Mouse (Mus musculus) CH12.LX (cell line): ENCODE results near the gene Gpr107. TPM values are rescaled to one million over a fixed set of nuclear protein-coding genes. Genes with fewer than 3 reads are reported as not detected.

Source experiments
- DNase-seq: peaks from one replicate; pipeline ENCODE4 v3.0.0-alpha.2; 2013; ENCODE audit errors: extremely low read depth
- H3K27ac ChIP-seq: 2 replicates; pipeline ENCODE4 v1.5.1; 2012; ENCODE audit warnings: low read depth, mild to moderate bottlenecking, control low read depth, moderate library complexity; ENCODE audit not compliant: insufficient read depth
- H3K27me3 ChIP-seq: replicated peaks from 2 replicates; pipeline ENCODE3; 2012; ENCODE audit warnings: inconsistent platforms
- H3K36me3 ChIP-seq, 2 experiments: replicated peaks in 1 of 2; 2 replicates each; pipeline versions ENCODE3 to v1.6.1; 2012; ENCODE audit warnings: inconsistent platforms in 1 of 2, low read length in 1 of 2, mild to moderate bottlenecking in 1 of 2, mixed read lengths in 1 of 2, moderate library complexity in 1 of 2; ENCODE audit not compliant: control insufficient read depth in 1 of 2, insufficient read depth in 1 of 2
- H3K4me1 ChIP-seq, 2 experiments: 2 replicates each; pipeline ENCODE4 v1.6.1; 2012; ENCODE audit warnings: inconsistent platforms in 1 of 2, moderate library complexity in 1 of 2; ENCODE audit not compliant: insufficient read depth in 2 of 2, control insufficient read depth in 1 of 2
- H3K4me2 ChIP-seq: 2 replicates; pipeline ENCODE4 v1.6.1; 2012; ENCODE audit warnings: low read depth, mild to moderate bottlenecking, control low read depth; ENCODE audit not compliant: poor library complexity, insufficient read depth, severe bottlenecking
- H3K4me3 ChIP-seq, 3 experiments: fragments of 150-350 bp in 1 of 3; sonication (generic) in 1 of 3; replicated peaks in 1 of 3; 2 replicates each; pipeline versions ENCODE3 to v1.5.1; 2011 to 2012; ENCODE audit warnings: low read depth in 2 of 3, low read length in 2 of 3, mild to moderate bottlenecking in 2 of 3, moderate library complexity in 2 of 3, control low read depth in 1 of 3, improper control_type of control experiment in 1 of 3, inconsistent platforms in 1 of 3, mixed read lengths in 1 of 3; ENCODE audit not compliant: poor library complexity in 1 of 3
- H3K79me2 ChIP-seq: replicated peaks from 2 replicates; pipeline ENCODE4 v1.6.1; 2012; ENCODE audit warnings: mild to moderate bottlenecking, moderate library complexity; ENCODE audit not compliant: control insufficient read depth, poor library complexity, insufficient read depth, severe bottlenecking; ENCODE audit errors: extremely low read depth
- H3K9ac ChIP-seq: 2 replicates; pipeline ENCODE4 v1.6.1; 2012; ENCODE audit warnings: low read depth, mild to moderate bottlenecking, control low read depth, moderate library complexity; ENCODE audit not compliant: insufficient read depth
- H3K9me3 ChIP-seq: replicated peaks from 2 replicates; pipeline ENCODE3; 2012; ENCODE audit warnings: low read length, inconsistent platforms, mixed read lengths
- BHLHE40 ChIP-seq: IDR thresholded peaks from 2 replicates; pipeline ENCODE4 v1.6.1; 2011; ENCODE audit warnings: mild to moderate bottlenecking, low read depth, low read length, improper control_type of control experiment
- CHD1 ChIP-seq: IDR thresholded peaks from 2 replicates; pipeline ENCODE4 v1.6.1; 2012; ENCODE audit warnings: low read depth, low read length, improper control_type of control experiment, inconsistent platforms
- CHD2 ChIP-seq: IDR thresholded peaks from 2 replicates; pipeline ENCODE4 v1.6.1; 2011; ENCODE audit warnings: low read length, improper control_type of control experiment
- CTCF ChIP-seq, 2 experiments: IDR thresholded peaks in 1 of 2; conservative IDR thresholded peaks in 1 of 2; 2 replicates each; pipeline ENCODE4 v1.5.1; 2011 to 2012; ENCODE audit warnings: low read depth in 2 of 2, low read length in 2 of 2, improper control_type of control experiment in 1 of 2, inconsistent platforms in 1 of 2, mild to moderate bottlenecking in 1 of 2, moderate library complexity in 1 of 2
- E2F4 ChIP-seq: IDR thresholded peaks from 2 replicates; pipeline ENCODE4 v1.6.1; 2011; ENCODE audit warnings: low read depth, low read length, improper control_type of control experiment; ENCODE audit not compliant: insufficient replicate concordance
- GABPA ChIP-seq: IDR thresholded peaks from 2 replicates; pipeline ENCODE4 v1.6.1; 2012; ENCODE audit warnings: low read depth, low read length, improper control_type of control experiment, inconsistent platforms; ENCODE audit not compliant: insufficient replicate concordance
- HCFC1 ChIP-seq: IDR thresholded peaks from 2 replicates; pipeline ENCODE4 v1.6.1; 2012; ENCODE audit warnings: low read depth, mild to moderate bottlenecking, inconsistent platforms, low read length, improper control_type of control experiment
- IRF4 ChIP-seq: IDR thresholded peaks from 2 replicates; pipeline ENCODE4 v1.6.1; 2014; ENCODE audit warnings: low read depth, mild to moderate bottlenecking, inconsistent platforms, low read length, improper control_type of control experiment
- JUN ChIP-seq: IDR thresholded peaks from 2 replicates; pipeline ENCODE4 v1.6.1; 2011; ENCODE audit warnings: low read depth, mild to moderate bottlenecking, low read length, improper control_type of control experiment, moderate library complexity; ENCODE audit not compliant: insufficient read depth
- JUND ChIP-seq: conservative IDR thresholded peaks from 2 replicates; pipeline ENCODE4 v1.6.1; 2011; ENCODE audit warnings: low read depth, low read length, improper control_type of control experiment
- KAT2A ChIP-seq: IDR thresholded peaks from 2 replicates; pipeline ENCODE4 v1.6.1; 2012; ENCODE audit warnings: low read length, improper control_type of control experiment, inconsistent platforms; ENCODE audit not compliant: insufficient replicate concordance
- MAFK ChIP-seq: IDR thresholded peaks from 2 replicates; pipeline ENCODE4 v1.6.1; 2011; ENCODE audit warnings: low read length, improper control_type of control experiment; ENCODE audit not compliant: insufficient replicate concordance
- MAZ ChIP-seq: IDR thresholded peaks from 2 replicates; pipeline ENCODE4 v1.6.1; 2012; ENCODE audit warnings: low read depth, mild to moderate bottlenecking, inconsistent platforms, low read length, improper control_type of control experiment, moderate library complexity
- MEF2A ChIP-seq: IDR thresholded peaks from 2 replicates; pipeline ENCODE4 v1.6.1; 2014; ENCODE audit warnings: low read depth, mild to moderate bottlenecking, inconsistent platforms, low read length, improper control_type of control experiment, borderline replicate concordance
- MXI1 ChIP-seq: IDR thresholded peaks from 2 replicates; pipeline ENCODE4 v1.6.1; 2011; ENCODE audit warnings: mild to moderate bottlenecking, low read depth, low read length, improper control_type of control experiment
- MYC ChIP-seq: IDR thresholded peaks from 2 replicates; pipeline ENCODE4 v1.6.1; 2011; ENCODE audit warnings: low read depth, mild to moderate bottlenecking, improper control_type of control experiment, low read length
- POLR2A ChIP-seq: IDR thresholded peaks from 2 replicates; pipeline ENCODE4 v1.6.1; 2011; ENCODE audit warnings: low read depth, mild to moderate bottlenecking, improper control_type of control experiment, low read length
- POLR2AphosphoS2 ChIP-seq: IDR thresholded peaks from 2 replicates; pipeline ENCODE4 v1.6.1; 2011; ENCODE audit warnings: low read depth, low read length, improper control_type of control experiment
- RAD21 ChIP-seq: IDR thresholded peaks from 2 replicates; pipeline ENCODE4 v1.6.1; 2011; ENCODE audit warnings: low read depth, mild to moderate bottlenecking, low read length, improper control_type of control experiment, moderate library complexity
- RCOR1 ChIP-seq: conservative IDR thresholded peaks from 2 replicates; pipeline ENCODE4 v1.6.1; 2012; ENCODE audit warnings: low read depth, mild to moderate bottlenecking, inconsistent platforms, low read length, improper control_type of control experiment
- SIN3A ChIP-seq: IDR thresholded peaks from 2 replicates; pipeline ENCODE4 v1.6.1; 2012; ENCODE audit warnings: low read length, improper control_type of control experiment, inconsistent platforms
- SMC3 ChIP-seq: IDR thresholded peaks from 2 replicates; pipeline ENCODE4 v1.6.1; 2011; ENCODE audit warnings: low read depth, low read length, improper control_type of control experiment
- TCF12 ChIP-seq: IDR thresholded peaks from 2 replicates; pipeline ENCODE4 v1.6.1; 2014; ENCODE audit warnings: low read depth, mild to moderate bottlenecking, inconsistent platforms, low read length, improper control_type of control experiment
- UBTF ChIP-seq: IDR thresholded peaks from 2 replicates; pipeline ENCODE4 v1.6.1; 2012; ENCODE audit warnings: low read depth, mild to moderate bottlenecking, inconsistent platforms, low read length, improper control_type of control experiment, moderate library complexity
- USF2 ChIP-seq: conservative IDR thresholded peaks from 2 replicates; pipeline ENCODE4 v1.6.1; 2011; ENCODE audit warnings: low read depth, low read length, improper control_type of control experiment
- ZC3H11A ChIP-seq: IDR thresholded peaks from 2 replicates; pipeline ENCODE4 v1.6.1; 2012; ENCODE audit warnings: low read depth, mild to moderate bottlenecking, inconsistent platforms, low read length, improper control_type of control experiment
- ZKSCAN1 ChIP-seq: IDR thresholded peaks from 2 replicates; pipeline ENCODE4 v1.6.1; 2012; ENCODE audit warnings: low read depth, inconsistent platforms, low read length, improper control_type of control experiment, borderline replicate concordance
- dilution Hi-C: fragments of 300-500 bp; cut with MboI; formaldehyde crosslinking; loops from 2 replicates; pipeline ENCODE4 v1.14.3; 2020; ENCODE audit warnings: low sequenced_read_pairs; ENCODE audit not compliant: extremely low pct_unique_long_range_greater_than_20kb, extremely low pct_ligation_motif_present
- in situ Hi-C: fragments of 300-500 bp; cut with MboI; formaldehyde crosslinking; loops from 3 replicates; pipeline ENCODE4 v1.14.3; 2019; ENCODE audit warnings: low sequenced_read_pairs, low pct_ligation_motif_present, low pct_unique_long_range_greater_than_20kb, mixed read lengths
- polyA plus RNA-seq: library from polyadenylated mRNA; unstranded; fragments of >175 nt; gene quantifications from 2 replicates; pipeline ENCODE4 v1.2.1, GENCODE M21; 2012; ENCODE audit warnings: low read depth; ENCODE audit not compliant: insufficient read length
- total RNA-seq, 2 experiments: library from RNA; depleted of rRNA; stranded (reverse); fragments of 300-350 nt in 1 of 2; fragments of >200 nt in 1 of 2; gene quantifications; 2 replicates each; pipeline ENCODE4 v1.2.3; 2012 to 2014

Gene Gpr107
- total and polyA plus RNA-seq, 3 experiments, result 19.6 to 27.8 (median 24.6) TPM

GRCm38 (mm10) chr2:31172536-31172935, 20.4 kb downstream of the Gpr107 start:
- H3K79me2 ChIP-seq, result no peaks in the 10 kb centered on the region
- H3K9me3 ChIP-seq, result no peaks in the 10 kb centered on the region
- TF ChIP-seq KAT2A, result no peak
- no peak for TF ChIP-seq JUND
- no peak for TF ChIP-seq IRF4
- TF ChIP-seq CHD2, result no peak
- TF ChIP-seq MAFK, result no peak
- no peak for TF ChIP-seq RCOR1
- no peak for TF ChIP-seq ZC3H11A
- TF ChIP-seq E2F4, result no peak
- peak in 1 of 2 experiments; percentile 64; a peak in 2 of 4 replicates for TF ChIP-seq CTCF (conservative IDR thresholded peaks at IDR 0.05 in 1 of 2, IDR thresholded peaks at IDR 0.05 in 1 of 2; ENCODE audit: low read depth in 2 of 2, low read length in 2 of 2)
- TF ChIP-seq HCFC1, result no peak
- TF ChIP-seq MYC, result peak; percentile 68; the same call in 1 of the 2 replicates
- TF ChIP-seq MAZ, result no peak
- TF ChIP-seq SMC3, result peak; percentile 38; the same call in 1 of the 2 replicates
- no peak for TF ChIP-seq MEF2A
- no peak for TF ChIP-seq POLR2A
- no peak for TF ChIP-seq MXI1
- no peak for TF ChIP-seq ZKSCAN1
- TF ChIP-seq UBTF, result no peak
- TF ChIP-seq JUN, result no peak
- no peak for TF ChIP-seq CHD1
- TF ChIP-seq RAD21, result peak; percentile 6
- no peak for TF ChIP-seq GABPA
- TF ChIP-seq USF2, result no peak
- TF ChIP-seq POLR2AphosphoS2, result no peak
- no peak for TF ChIP-seq BHLHE40
- TF ChIP-seq TCF12, result no peak
- no peak for TF ChIP-seq SIN3A
- no peaks in the 10 kb centered on the region for H3K27me3 ChIP-seq
- H3K4me2 ChIP-seq, result no peak overlapping the region
- H3K4me3 ChIP-seq, result no peak overlapping the region
- DNase-seq, result no peak
- peaks cover 83 to 93% of the 10 kb centered on the region in 2 experiments for H3K36me3 ChIP-seq
- no peak overlapping the region for H3K9ac ChIP-seq
- in situ Hi-C loops (no loop called here), dilution Hi-C loops (no loop called here)
- no peak overlapping the region for H3K27ac ChIP-seq
- H3K4me1 ChIP-seq, result peaks cover 0 to 12% of the 10 kb centered on the region in 2 experiments; a peak in 2 of 4 replicates
